Mouse (Mus musculus): Measurements from ENCODE around the gene Dscam.
A peak's percentile ranks its signal among the peaks of the same experiment; 100 is the strongest.

Gene Dscam

GRCm38 (mm10) chr16:96931771-96932170, 238.8 kb downstream of the Dscam start:
- DNase-seq = peak; percentile 42

- DNase-seq = peak; percentile 51
Measured at GRCm38 (mm10) chr16:96928011-96928410, 242.5 kb downstream of the Dscam start.

GRCm38 (mm10) chr16:96927408-96927807, 243.1 kb downstream of the Dscam start:
- peak; percentile 50 for DNase-seq

- DNase-seq = peak; percentile 63
Measured at GRCm38 (mm10) chr16:96926977-96927376, 243.6 kb downstream of the Dscam start.

GRCm38 (mm10) chr16:96923941-96924340, 246.6 kb downstream of the Dscam start:
- peak; percentile 51 for DNase-seq

GRCm38 (mm10) chr16:96914495-96914894, 256.1 kb downstream of the Dscam start:
- DNase-seq = peak; percentile 52

GRCm38 (mm10) chr16:96912836-96913235, 257.7 kb downstream of the Dscam start:
- DNase-seq = peak; percentile 77

- peak; percentile 29 for DNase-seq
Measured at GRCm38 (mm10) chr16:96912103-96912502, 258.4 kb downstream of the Dscam start.

- DNase-seq = peak; percentile 31
Measured at GRCm38 (mm10) chr16:96910405-96911164, 260.0 kb downstream of the Dscam start.

GRCm38 (mm10) chr16:96907818-96908217, 262.7 kb downstream of the Dscam start:
- DNase-seq = peak; percentile 39

GRCm38 (mm10) chr16:96907081-96907480, 263.5 kb downstream of the Dscam start:
- DNase-seq = peak; percentile 52

GRCm38 (mm10) chr16:96906630-96907029, 263.9 kb downstream of the Dscam start:
- peak; percentile 10 for DNase-seq

GRCm38 (mm10) chr16:96904761-96905160, 265.8 kb downstream of the Dscam start:
- DNase-seq = peak; percentile 22

GRCm38 (mm10) chr16:96904359-96904758, 266.2 kb downstream of the Dscam start:
- peak; percentile 71 for DNase-seq

GRCm38 (mm10) chr16:96902596-96902995, 268.0 kb downstream of the Dscam start:
- no peak for DNase-seq

- no peak for DNase-seq
Measured at GRCm38 (mm10) chr16:96901234-96902014, 269.1 kb downstream of the Dscam start.

GRCm38 (mm10) chr16:96899329-96899728, 271.2 kb downstream of the Dscam start:
- no peak for DNase-seq

GRCm38 (mm10) chr16:96896510-96897133, 273.9 kb downstream of the Dscam start:
- DNase-seq = no peak

GRCm38 (mm10) chr16:96888036-96888435, 282.5 kb downstream of the Dscam start:
- DNase-seq = peak; percentile 3

GRCm38 (mm10) chr16:96885817-96886216, 284.7 kb downstream of the Dscam start:
- peak; percentile 6 for DNase-seq

GRCm38 (mm10) chr16:96884590-96884989, 286.0 kb downstream of the Dscam start:
- peak; percentile 27 for DNase-seq

GRCm38 (mm10) chr16:96877271-96877670, 293.3 kb downstream of the Dscam start:
- DNase-seq = peak; percentile 59

GRCm38 (mm10) chr16:96872799-96873198, 297.8 kb downstream of the Dscam start:
- peak; percentile 46 for DNase-seq

All from heart, adult 11 months (tissue).